ENCODE assay signal across 8 mouse cellular contexts in genomic region chr1:59913195-59913868, GRCm38 (mm10). TPM values are rescaled to one million over a fixed set of nuclear protein-coding genes. Genes with fewer than 3 reads are reported as not detected.
DNase-seq lines count a peak whose midpoint lies in the region; ATAC-seq and TF ChIP-seq lines count a peak whose summit lies in the region.

No protein-coding gene starts in this region.

- DNase-seq in ovary, postnatal 10 days (ENCODE audit: low spot score), result peak; percentile 24
- no peak for DNase-seq in ovary, adult 18-20 months (ENCODE audit: low spot score)
- peak; percentile 31 for DNase-seq in embryo, embryonic 11.5 days (ENCODE audit: low read depth, low spot score)
- DNase-seq in gastrocnemius, postnatal 14 days, result peak; percentile 37
- peak; percentile 63 for DNase-seq in midbrain, postnatal 0 days (ENCODE audit: low spot score)

- no peaks in the 10 kb centered on the region for H3K36me3 ChIP-seq in intestine, embryonic 16.5 days (ENCODE audit: control insufficient read depth, insufficient read depth, low read length)
- no peaks in the 10 kb centered on the region for H3K36me3 ChIP-seq in limb, embryonic 13.5 days
- no peaks in the 10 kb centered on the region for H3K36me3 ChIP-seq in midbrain, postnatal 0 days (ENCODE audit: insufficient read depth, low read length)
- H3K36me3 ChIP-seq in stomach, embryonic 14.5 days (ENCODE audit: control insufficient read depth, insufficient read depth, low read length), result no peaks in the 10 kb centered on the region

- peak overlapping the region; percentile 91 for H3K27ac ChIP-seq in intestine, embryonic 16.5 days (ENCODE audit: low read length)
- peak overlapping the region; percentile 89 for H3K27ac ChIP-seq in limb, embryonic 13.5 days
- peak overlapping the region; percentile 100 for H3K27ac ChIP-seq in midbrain, postnatal 0 days (ENCODE audit: low read depth, low read length)
- peak overlapping the region; percentile 89 for H3K27ac ChIP-seq in stomach, embryonic 14.5 days (ENCODE audit: low read length)

- peak; percentile 57 for ATAC-seq in intestine, embryonic 16.5 days
- peak; percentile 46 for ATAC-seq in limb, embryonic 13.5 days (ENCODE audit: low FRiP score, low read depth)
- peak; percentile 86 for ATAC-seq in midbrain, postnatal 0 days (ENCODE audit: low FRiP score)
- peak; percentile 64 for ATAC-seq in stomach, embryonic 14.5 days (ENCODE audit: insufficient number of reproducible peaks, insufficient read depth, low FRiP score, low read depth)

- WGBS in intestine, embryonic 16.5 days, result under 1% methylated on average over 77 of the region's 98 CpGs
- under 1% methylated on average over 75 of the region's 98 CpGs for WGBS in limb, embryonic 13.5 days
- under 1% methylated on average over 72 of the region's 98 CpGs for WGBS in midbrain, postnatal 0 days
- under 1% methylated on average over 75 of the region's 98 CpGs for WGBS in stomach, embryonic 14.5 days

- peak overlapping the region; percentile 97 for H3K4me3 ChIP-seq in intestine, embryonic 16.5 days (ENCODE audit: low read length)
- H3K4me3 ChIP-seq in limb, embryonic 13.5 days, result peak overlapping the region; percentile 98
- peak overlapping the region; percentile 98 for H3K4me3 ChIP-seq in midbrain, postnatal 0 days (ENCODE audit: low read depth, low read length)
- H3K4me3 ChIP-seq in stomach, embryonic 14.5 days (ENCODE audit: low read depth, low read length), result peak overlapping the region; percentile 99

- peaks cover 19% of the 10 kb centered on the region for H3K4me1 ChIP-seq in intestine, embryonic 16.5 days (ENCODE audit: control insufficient read depth, insufficient read depth, low read length)
- peaks cover 30% of the 10 kb centered on the region for H3K4me1 ChIP-seq in limb, embryonic 13.5 days
- H3K4me1 ChIP-seq in midbrain, postnatal 0 days (ENCODE audit: insufficient read depth, low read length), result peaks cover 12% of the 10 kb centered on the region; the same call in 1 of the 2 replicates
- peaks cover 14% of the 10 kb centered on the region; the same call in 1 of the 2 replicates for H3K4me1 ChIP-seq in stomach, embryonic 14.5 days (ENCODE audit: control insufficient read depth, insufficient read depth, low read length)

- TF ChIP-seq CTCF in midbrain, postnatal 0 days (IDR thresholded peaks at IDR 0.05), result no peak; the same call in 1 of the 2 replicates

- no peaks in the 10 kb centered on the region for H3K27me3 ChIP-seq in intestine, embryonic 16.5 days (replicated peaks; ENCODE audit: control insufficient read depth, insufficient read depth, low read length)
- no peaks in the 10 kb centered on the region for H3K27me3 ChIP-seq in limb, embryonic 13.5 days
- H3K27me3 ChIP-seq in midbrain, postnatal 0 days (ENCODE audit: insufficient read depth, low read length), result no peaks in the 10 kb centered on the region
- H3K27me3 ChIP-seq in stomach, embryonic 14.5 days (ENCODE audit: control insufficient read depth, insufficient read depth, low read length), result no peaks in the 10 kb centered on the region

- peak overlapping the region; percentile 77 for H3K4me2 ChIP-seq in intestine, embryonic 16.5 days (ENCODE audit: low read depth, low read length)
- H3K4me2 ChIP-seq in limb, embryonic 13.5 days (replicated peaks), result peak overlapping the region; percentile 78
- H3K4me2 ChIP-seq in midbrain, postnatal 0 days (ENCODE audit: low read depth, low read length, poor library complexity, severe bottlenecking), result peak overlapping the region; percentile 67
- H3K4me2 ChIP-seq in stomach, embryonic 14.5 days (replicated peaks; ENCODE audit: low read depth, low read length), result peak overlapping the region; percentile 72

- intact Hi-C loops in gastrocnemius, postnatal 14 days (cut with DNase I; ENCODE audit: low total_unique reads), result no loop called here

- peak overlapping the region; percentile 91 for H3K9ac ChIP-seq in intestine, embryonic 16.5 days (ENCODE audit: low read depth, low read length)
- peak overlapping the region; percentile 94 for H3K9ac ChIP-seq in limb, embryonic 13.5 days
- peak overlapping the region; percentile 100 for H3K9ac ChIP-seq in midbrain, postnatal 0 days (replicated peaks; ENCODE audit: low read length, poor library complexity, severe bottlenecking)
- H3K9ac ChIP-seq in stomach, embryonic 14.5 days (replicated peaks; ENCODE audit: low read depth, low read length), result peak overlapping the region; percentile 90

- no peaks in the 10 kb centered on the region for H3K9me3 ChIP-seq in intestine, embryonic 16.5 days (ENCODE audit: control insufficient read depth, low read length)
- H3K9me3 ChIP-seq in limb, embryonic 13.5 days, result no peaks in the 10 kb centered on the region
- H3K9me3 ChIP-seq in midbrain, postnatal 0 days (ENCODE audit: low read length), result no peaks in the 10 kb centered on the region
- H3K9me3 ChIP-seq in stomach, embryonic 14.5 days (ENCODE audit: control insufficient read depth, low read depth, low read length), result no peaks in the 10 kb centered on the region

RNA-seq across cellular contexts. Expression of gene Fam117b, which starts 0.5 kb away (rescaled TPM):
- total RNA-seq in gastrocnemius, postnatal 14 days (2021), result 10 to 100 TPM in 1 of 2 experiments, 1 to 10 TPM in 1; 6.2 to 12.5 TPM
- 2.9 TPM in 2 replicates for polyA plus RNA-seq in intestine, embryonic 16.5 days (2015; fragmentation: Nextera tagmentation; extraction: Ambion mirVana)
- polyA plus RNA-seq in limb, embryonic 13.5 days (2015; fragmentation: Nextera tagmentation; extraction: Ambion mirVana), result 10.3 and 10.8 TPM in 2 replicates
- 74.0 and 99.4 TPM in 2 replicates for total RNA-seq in midbrain, postnatal 0 days (2014; rRNA removed)
- 37.0 and 43.7 TPM in 2 replicates for polyA plus RNA-seq in midbrain, postnatal 0 days (2015; fragmentation: Nextera tagmentation; extraction: Ambion mirVana)
- 11.4 and 11.9 TPM in 2 replicates for polyA plus RNA-seq in stomach, embryonic 14.5 days (2014; fragmentation: Nextera tagmentation; extraction: Ambion mirVana)
